Mouse (Mus musculus): ENCODE data around the gene 4930433I11Rik. TPM values are rescaled to one million over a fixed set of nuclear protein-coding genes. Genes with fewer than 3 reads are reported as not detected.
"Not testable (repeated sequence)": the region's sequence is repeated elsewhere in the genome, so short reads cannot be mapped to it uniquely, and the experiment has no call there.

Gene 4930433I11Rik
- not detected in 2 replicates for polyA plus RNA-seq (2015; fragmentation: Nextera tagmentation; extraction: Ambion mirVana)

DNA sequence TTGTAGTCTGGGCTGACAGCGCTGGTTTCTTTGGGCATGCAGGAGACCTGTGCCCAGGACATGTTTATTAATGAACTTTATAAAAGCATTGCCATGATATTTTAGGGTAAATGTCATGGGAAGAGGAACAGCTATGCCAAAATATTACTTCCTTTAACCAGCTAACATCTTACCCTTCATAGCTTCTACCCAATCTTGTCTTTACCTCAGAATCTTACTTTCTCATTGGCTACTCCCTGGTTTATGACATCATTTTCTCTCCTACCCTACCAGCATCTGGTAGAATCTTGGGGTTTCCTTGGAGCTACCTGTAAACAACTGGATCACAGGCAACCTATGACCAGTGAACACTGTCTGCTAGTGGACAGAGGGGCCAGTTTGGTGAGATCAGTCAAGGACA, at the start of gene 4930433I11Rik:
Gene 4930433I11Rik (plus strand): TSS at position 301 of the 400 bp plus-strand sequence.
- WGBS = 79% methylated on average over 1 of the region's 1 CpGs

DNA sequence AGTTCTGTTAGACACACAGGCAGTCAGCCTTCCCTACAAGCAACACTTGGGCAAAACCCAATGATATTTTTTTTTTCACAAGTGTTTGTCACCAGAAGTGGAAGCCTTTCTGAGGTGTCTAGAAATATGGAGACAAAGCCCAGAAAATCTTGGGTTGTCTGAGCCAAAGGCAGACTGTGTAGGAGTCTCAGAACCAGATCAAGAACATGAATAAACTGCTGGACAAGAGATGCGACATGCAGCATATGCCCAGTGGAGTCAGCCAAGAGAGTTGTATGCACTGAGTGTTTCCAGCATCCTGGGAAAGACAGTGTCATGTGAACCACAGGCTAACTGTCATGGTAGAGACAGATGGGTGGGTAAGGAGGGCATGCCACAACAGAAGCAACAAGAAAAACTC, 48.0 kb upstream of the 4930433I11Rik start:
- no peaks in the 10 kb centered on the region for H3K27me3 ChIP-seq (ENCODE audit: control insufficient read depth, insufficient read depth, low read length)
- H3K4me2 ChIP-seq (ENCODE audit: low read depth, low read length) = no peak overlapping the region
- H3K4me1 ChIP-seq (ENCODE audit: control insufficient read depth, insufficient read depth, low read length) = no peaks in the 10 kb centered on the region
- no peaks in the 10 kb centered on the region for H3K9me3 ChIP-seq (replicated peaks; ENCODE audit: control insufficient read depth, low read length)
- H3K36me3 ChIP-seq (ENCODE audit: control insufficient read depth, insufficient read depth, low read length) = no peaks in the 10 kb centered on the region
- no peak for ATAC-seq (ENCODE audit: insufficient read depth, low FRiP score)
- no peak overlapping the region for H3K9ac ChIP-seq (ENCODE audit: low read length)
- no peak overlapping the region for H3K4me3 ChIP-seq (replicated peaks; ENCODE audit: low read length)
- 84% methylated on average over 1 of the region's 1 CpGs for WGBS
- H3K27ac ChIP-seq (ENCODE audit: low read length) = no peak overlapping the region

More for the DNA sequence above, at the start of gene 4930433I11Rik:
- ATAC-seq (ENCODE audit: insufficient read depth, low FRiP score) = no peak
- Histone ChIP-seq H3K27me3 (ENCODE audit: control insufficient read depth, insufficient read depth, low read length) (no peaks in the 10 kb centered on the region), H3K9ac (ENCODE audit: low read length) (no peak within 1 kb of the TSS), H3K4me3 (replicated peaks; ENCODE audit: low read length) (no peak within 1 kb of the TSS), H3K4me2 (ENCODE audit: low read depth, low read length) (no peak within 1 kb of the TSS), H3K9me3 (replicated peaks; ENCODE audit: control insufficient read depth, low read length) (no peaks in the 10 kb centered on the region), H3K27ac (ENCODE audit: low read length) (no peak within 1 kb of the TSS), H3K4me1 (ENCODE audit: control insufficient read depth, insufficient read depth, low read length) (no peaks in the 10 kb centered on the region), H3K36me3 (ENCODE audit: control insufficient read depth, insufficient read depth, low read length) (no peaks in the 10 kb centered on the region)

DNA sequence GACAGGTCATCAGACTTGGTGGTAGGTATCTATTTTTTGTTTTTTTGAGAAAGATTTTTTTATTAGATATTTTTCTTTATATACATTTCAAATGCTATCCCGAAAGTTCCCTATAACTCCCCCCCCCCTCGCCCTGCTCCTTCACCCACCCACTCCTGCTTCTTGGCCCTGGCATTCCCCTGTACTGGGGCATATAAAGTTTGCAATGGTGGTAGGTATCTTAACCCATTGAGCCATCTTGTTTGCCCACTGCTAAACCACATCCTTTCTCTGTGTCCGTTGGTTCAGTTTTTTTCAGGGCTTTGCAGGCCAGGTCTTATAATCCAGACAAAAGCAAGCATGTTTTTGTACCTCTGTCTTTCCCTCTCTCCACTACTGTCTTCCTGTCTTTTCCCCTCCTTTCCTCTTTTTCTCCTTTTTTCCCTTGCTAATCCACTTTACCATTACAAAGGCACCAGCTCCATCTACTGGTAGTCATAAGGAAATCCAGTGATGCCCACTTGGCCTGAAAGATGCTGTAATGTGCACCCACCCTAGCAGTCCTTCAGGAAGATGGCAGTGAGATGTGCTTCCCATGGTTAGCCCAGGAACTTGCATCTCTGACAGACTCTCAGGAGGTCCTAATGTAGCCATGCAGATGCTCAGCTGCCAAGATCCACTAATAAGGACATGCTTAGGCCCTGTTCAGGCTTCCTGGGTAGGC, 45.0 kb upstream of the 4930433I11Rik start:
- H3K36me3 ChIP-seq (ENCODE audit: control insufficient read depth, insufficient read depth, low read length) = no peaks in the 10 kb centered on the region
- no peak overlapping the region for H3K4me3 ChIP-seq (replicated peaks; ENCODE audit: low read length)
- no peaks in the 10 kb centered on the region for H3K4me1 ChIP-seq (ENCODE audit: control insufficient read depth, insufficient read depth, low read length)
- WGBS = 47% methylated on average over 3 of the region's 3 CpGs
- no peaks in the 10 kb centered on the region for H3K9me3 ChIP-seq (replicated peaks; ENCODE audit: control insufficient read depth, low read length)
- H3K4me2 ChIP-seq (ENCODE audit: low read depth, low read length) = no peak overlapping the region
- H3K27me3 ChIP-seq (ENCODE audit: control insufficient read depth, insufficient read depth, low read length) = no peaks in the 10 kb centered on the region
- no peak overlapping the region for H3K27ac ChIP-seq (ENCODE audit: low read length)
- H3K9ac ChIP-seq (ENCODE audit: low read length) = no peak overlapping the region
- ATAC-seq (ENCODE audit: insufficient read depth, low FRiP score) = no peak

DNA sequence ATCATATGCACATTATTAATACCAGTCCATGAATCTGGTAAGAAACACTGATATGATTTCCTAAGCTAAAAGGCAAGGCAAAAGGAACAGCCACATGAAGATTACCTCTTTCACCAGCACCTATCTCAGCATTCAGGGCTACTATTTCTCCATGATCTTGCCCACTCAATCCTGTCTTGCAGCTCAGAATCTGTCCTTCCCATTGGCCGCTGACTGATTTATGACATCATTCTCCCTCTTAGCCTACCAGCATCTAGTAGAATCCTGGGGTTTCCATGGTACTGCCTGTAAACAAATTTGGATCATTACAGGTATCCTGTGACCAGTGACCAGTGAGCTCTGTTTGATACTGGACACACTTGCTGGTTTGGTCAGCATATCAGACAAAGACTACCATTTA, 45.1 kb downstream of the 4930433I11Rik start, which contains the start of gene Gm4884:
Gene Gm4884 (plus strand): TSS at position 301 of the 400 bp plus-strand sequence.
- 91% methylated on average over 1 of the region's 1 CpGs for WGBS

DNA sequence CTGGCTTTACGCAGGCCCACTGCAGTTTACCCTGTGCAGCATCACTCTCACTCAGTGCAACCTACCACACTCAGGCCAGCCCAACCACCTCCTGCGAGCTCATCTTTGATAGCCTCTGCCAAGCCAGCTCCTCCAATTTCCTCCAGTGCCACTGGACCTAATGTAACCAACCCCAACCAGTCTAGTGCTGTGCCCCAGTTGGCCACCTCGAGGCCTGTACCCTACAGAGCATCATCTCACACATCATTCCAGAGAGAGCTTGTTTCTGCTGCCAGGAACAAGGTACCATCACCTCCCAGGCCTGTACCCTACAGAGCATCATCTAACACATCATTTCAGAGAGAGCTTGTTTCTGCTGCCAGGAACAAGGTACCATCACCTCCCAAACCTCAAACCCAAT, 56.7 kb downstream of the 4930433I11Rik start:
- H3K4me1 ChIP-seq (ENCODE audit: control insufficient read depth, insufficient read depth, low read length); H3K36me3 ChIP-seq (ENCODE audit: control insufficient read depth, insufficient read depth, low read length); H3K9ac ChIP-seq (ENCODE audit: low read length); H3K9me3 ChIP-seq (replicated peaks; ENCODE audit: control insufficient read depth, low read length); ATAC-seq (ENCODE audit: insufficient read depth, low FRiP score); H3K27me3 ChIP-seq (ENCODE audit: control insufficient read depth, insufficient read depth, low read length); H3K27ac ChIP-seq (ENCODE audit: low read length); H3K4me3 ChIP-seq (replicated peaks; ENCODE audit: low read length); H3K4me2 ChIP-seq (ENCODE audit: low read depth, low read length): not testable (repeated sequence)
- WGBS = 69% methylated on average over 3 of the region's 3 CpGs

More for the DNA sequence above, 45.1 kb downstream of the 4930433I11Rik start, which contains the start of gene Gm4884:
- H3K4me3 ChIP-seq (replicated peaks; ENCODE audit: low read length); H3K9ac ChIP-seq (ENCODE audit: low read length); ATAC-seq (ENCODE audit: insufficient read depth, low FRiP score); H3K27me3 ChIP-seq (ENCODE audit: control insufficient read depth, insufficient read depth, low read length); H3K9me3 ChIP-seq (replicated peaks; ENCODE audit: control insufficient read depth, low read length); H3K36me3 ChIP-seq (ENCODE audit: control insufficient read depth, insufficient read depth, low read length); H3K4me2 ChIP-seq (ENCODE audit: low read depth, low read length); H3K27ac ChIP-seq (ENCODE audit: low read length); H3K4me1 ChIP-seq (ENCODE audit: control insufficient read depth, insufficient read depth, low read length): not testable (repeated sequence)

Other genes starting within 250 kb of the 4930433I11Rik start
- gene Vstm2b, start 89.2 kb upstream of the 4930433I11Rik start, polyA plus RNA-seq (2015; fragmentation: Nextera tagmentation; extraction: Ambion mirVana) = 0.62 and 0.80 TPM in 2 replicates
- not detected in 2 replicates for gene Gm4884, start 45.2 kb downstream of the 4930433I11Rik start, polyA plus RNA-seq (2015; fragmentation: Nextera tagmentation; extraction: Ambion mirVana)
- gene Gm5592, start 166.3 kb downstream of the 4930433I11Rik start, polyA plus RNA-seq (2015; fragmentation: Nextera tagmentation; extraction: Ambion mirVana) = not detected in 2 replicates

All from stomach, embryonic 16.5 days (tissue).